Mouse (Mus musculus): ENCODE measurements around the gene Lrrfip1.

Lrrfip1 gene

GRCm38 (mm10) chr1:91086748-91087147, 88.2 kb downstream of the Lrrfip1 start:
- no peak for DNase-seq (ENCODE audit: low read depth)

GRCm38 (mm10) chr1:91088027-91088426, 89.5 kb downstream of the Lrrfip1 start:
- DNase-seq (ENCODE audit: low read depth): no peak

- no peak for DNase-seq (ENCODE audit: low read depth)
Observed at GRCm38 (mm10) chr1:91088941-91089340, 90.4 kb downstream of the Lrrfip1 start.

GRCm38 (mm10) chr1:91090456-91090855, 91.9 kb downstream of the Lrrfip1 start:
- no peak for DNase-seq (ENCODE audit: low read depth)

GRCm38 (mm10) chr1:91092451-91092850, 93.9 kb downstream of the Lrrfip1 start:
- no peak for DNase-seq (ENCODE audit: low read depth)

GRCm38 (mm10) chr1:91093296-91093695, 94.8 kb downstream of the Lrrfip1 start:
- DNase-seq (ENCODE audit: low read depth): no peak

GRCm38 (mm10) chr1:91094001-91094400, 95.5 kb downstream of the Lrrfip1 start:
- no peak for DNase-seq (ENCODE audit: low read depth)

GRCm38 (mm10) chr1:91095258-91095657, 96.7 kb downstream of the Lrrfip1 start:
- DNase-seq (ENCODE audit: low read depth): no peak

GRCm38 (mm10) chr1:91095853-91096252, 97.3 kb downstream of the Lrrfip1 start:
- DNase-seq (ENCODE audit: low read depth): no peak

GRCm38 (mm10) chr1:91096490-91096889, 98.0 kb downstream of the Lrrfip1 start:
- no peak for DNase-seq (ENCODE audit: low read depth)

GRCm38 (mm10) chr1:91097283-91097834, 98.8 kb downstream of the Lrrfip1 start:
- DNase-seq (ENCODE audit: low read depth): no peak

- peak; percentile 46 for DNase-seq (ENCODE audit: low read depth)
Observed at GRCm38 (mm10) chr1:91098887-91099286, 100.3 kb downstream of the Lrrfip1 start.

- no peak for DNase-seq (ENCODE audit: low read depth)
Observed at GRCm38 (mm10) chr1:91101709-91102440, 103.3 kb downstream of the Lrrfip1 start.

- no peak for DNase-seq (ENCODE audit: low read depth)
Observed at GRCm38 (mm10) chr1:91103366-91103983, 104.9 kb downstream of the Lrrfip1 start.

GRCm38 (mm10) chr1:91107548-91107947, 109.0 kb downstream of the Lrrfip1 start:
- no peak for DNase-seq (ENCODE audit: low read depth)

GRCm38 (mm10) chr1:91109302-91109701, 110.8 kb downstream of the Lrrfip1 start:
- DNase-seq (ENCODE audit: low read depth): no peak

GRCm38 (mm10) chr1:91112171-91112570, 113.6 kb downstream of the Lrrfip1 start:
- DNase-seq (ENCODE audit: low read depth): no peak

- DNase-seq (ENCODE audit: low read depth): no peak
Observed at GRCm38 (mm10) chr1:91112606-91113005, 114.1 kb downstream of the Lrrfip1 start.

GRCm38 (mm10) chr1:91122121-91122520, 123.6 kb downstream of the Lrrfip1 start:
- DNase-seq (ENCODE audit: low read depth): no peak

GRCm38 (mm10) chr1:91123004-91123403, 124.5 kb downstream of the Lrrfip1 start:
- no peak for DNase-seq (ENCODE audit: low read depth)

GRCm38 (mm10) chr1:91123466-91123865, 124.9 kb downstream of the Lrrfip1 start:
- DNase-seq (ENCODE audit: low read depth): no peak

- no peak for DNase-seq (ENCODE audit: low read depth)
Observed at GRCm38 (mm10) chr1:91128849-91129248, 130.3 kb downstream of the Lrrfip1 start.

GRCm38 (mm10) chr1:91137036-91137435, 138.5 kb downstream of the Lrrfip1 start:
- no peak for DNase-seq (ENCODE audit: low read depth)

All from c-Kit-positive CD71-positive TER-119-negative erythroid progenitor cells, embryonic 14.5 days (primary cell).